Mouse (Mus musculus): ENCODE results near the gene Zc2hc1b.
A peak's percentile ranks its signal among the peaks of the same experiment; 100 is the strongest.
"Not testable (repeated sequence)": the region's sequence is repeated elsewhere in the genome, so short reads cannot be mapped to it uniquely, and the experiment has no call there.

The Zc2hc1b gene

GRCm38 (mm10) chr10:13177973-13178624 is at the start of gene Zc2hc1b:
Gene Zc2hc1b (minus strand): TSS chr10:13178023.
- DNase-seq (ENCODE audit: low read depth), result no peak

DNA sequence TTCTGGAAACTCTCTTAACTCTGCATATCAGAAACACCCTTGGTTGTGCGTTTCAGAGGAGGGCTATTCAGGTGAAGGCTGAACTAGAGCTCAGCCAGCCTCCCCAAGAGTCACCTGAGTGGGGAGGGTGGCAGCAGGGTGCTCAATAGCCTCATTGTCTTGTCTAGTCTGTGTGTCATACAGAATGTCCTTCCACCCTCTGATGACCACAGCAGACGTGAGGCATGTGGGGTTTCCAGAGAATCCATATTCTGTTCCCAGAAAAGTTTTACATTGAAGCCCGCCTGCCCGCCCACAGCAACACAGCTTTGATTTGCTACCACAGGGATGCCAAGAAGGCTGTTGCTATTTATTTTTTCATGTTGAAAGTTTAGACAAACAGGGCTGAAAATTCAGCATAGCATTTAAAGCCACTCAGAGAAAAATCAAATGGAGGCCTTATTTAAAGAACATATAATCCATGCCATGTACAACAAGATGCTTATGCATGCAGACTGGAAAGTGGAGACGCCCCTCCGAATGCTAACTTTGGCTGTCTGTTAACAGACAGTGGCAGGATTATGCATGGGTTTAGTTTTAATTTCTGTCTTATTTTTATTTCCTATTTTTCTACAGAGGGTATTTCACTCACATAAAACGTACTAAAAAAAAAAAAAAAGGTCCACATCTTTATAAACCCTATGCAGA is 47.7 kb upstream of the Zc2hc1b start:
- no peak for DNase-seq (ENCODE audit: low read depth)

DNA sequence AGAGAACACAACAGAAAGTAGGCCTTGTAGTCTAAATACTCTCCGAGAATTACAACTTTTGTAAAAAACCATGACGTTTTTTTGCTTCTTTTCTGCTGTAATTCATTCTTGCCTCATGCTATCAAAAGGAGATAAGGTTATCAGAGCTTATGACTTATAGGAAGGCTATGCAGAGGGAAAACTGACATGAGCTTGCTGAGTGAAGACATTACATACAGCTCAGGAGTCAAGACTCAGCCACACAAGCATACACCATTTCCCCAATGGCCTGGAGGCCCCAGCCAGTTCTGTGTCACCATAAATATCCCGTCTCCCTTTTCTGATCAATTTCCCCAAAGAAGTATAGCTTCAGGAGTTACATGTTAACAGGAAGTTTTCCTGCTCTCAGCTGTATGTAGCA is 44.3 kb upstream of the Zc2hc1b start:
- DNase-seq (ENCODE audit: low read depth), result no peak

- DNase-seq (ENCODE audit: low read depth), result no peak
Observed at GRCm38 (mm10) chr10:13220061-13220460, 42.2 kb upstream of the Zc2hc1b start.

DNA sequence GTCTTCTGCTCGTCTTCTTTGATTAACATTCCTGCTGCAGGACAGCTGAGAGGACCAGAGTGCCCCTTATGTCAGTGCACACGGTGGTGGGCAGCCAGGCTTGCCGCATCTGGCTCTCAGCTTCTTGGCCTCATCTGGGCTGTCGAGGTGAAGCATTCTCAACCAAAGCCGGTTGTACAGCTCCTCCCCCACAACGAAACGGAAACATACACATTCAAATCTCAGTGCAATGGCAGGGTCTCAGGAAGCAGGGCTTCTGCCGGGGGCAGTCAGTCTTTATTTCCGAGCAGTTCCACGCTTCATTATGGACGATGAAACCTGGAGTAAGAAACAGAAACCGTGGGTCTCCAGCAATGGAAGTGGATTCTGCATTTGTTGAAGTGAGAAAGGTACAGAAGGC is 36.1 kb upstream of the Zc2hc1b start:
- no peak for DNase-seq (ENCODE audit: low read depth)

GRCm38 (mm10) chr10:13212829-13213228 is 35.0 kb upstream of the Zc2hc1b start:
- no peak for DNase-seq (ENCODE audit: low read depth)

GRCm38 (mm10) chr10:13212326-13212725 is 34.5 kb upstream of the Zc2hc1b start:
- DNase-seq (ENCODE audit: low read depth), result no peak

DNA sequence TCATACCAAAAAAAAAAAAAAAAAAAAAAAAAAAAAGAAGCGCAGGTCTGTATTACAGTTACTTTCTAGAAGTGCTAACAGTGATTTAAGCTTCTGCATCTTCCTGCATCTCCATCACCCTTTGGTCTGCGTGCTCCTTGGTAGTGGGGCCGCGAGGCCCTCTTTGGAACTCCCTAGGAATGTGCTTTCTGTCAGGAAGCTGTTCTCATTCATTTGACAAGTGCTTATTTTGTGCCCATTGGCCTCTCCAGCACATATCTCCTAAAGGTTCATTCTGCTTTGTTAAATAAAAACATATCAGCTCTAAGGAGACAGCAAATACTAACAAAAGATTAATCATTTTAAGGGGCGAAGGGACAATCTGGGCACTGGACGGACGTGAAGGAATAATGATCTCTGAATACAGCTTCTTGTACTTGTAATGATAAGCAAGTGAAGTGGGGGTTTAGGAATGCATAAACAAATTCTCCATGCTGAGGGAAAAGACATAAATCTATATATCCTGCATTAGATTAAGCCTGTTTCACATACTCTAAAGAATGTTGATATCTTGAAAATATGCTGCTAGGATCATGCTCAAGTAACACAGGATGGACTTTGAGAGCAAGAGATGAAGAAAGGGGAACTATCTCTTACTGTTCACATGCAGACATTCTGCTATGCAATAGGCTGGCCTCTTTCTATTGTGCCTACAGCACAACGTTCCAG is 32.3 kb upstream of the Zc2hc1b start:
- no peak for DNase-seq (ENCODE audit: low read depth)

- no peak for DNase-seq (ENCODE audit: low read depth)
Observed at GRCm38 (mm10) chr10:13209506-13209905, 31.7 kb upstream of the Zc2hc1b start.

DNA sequence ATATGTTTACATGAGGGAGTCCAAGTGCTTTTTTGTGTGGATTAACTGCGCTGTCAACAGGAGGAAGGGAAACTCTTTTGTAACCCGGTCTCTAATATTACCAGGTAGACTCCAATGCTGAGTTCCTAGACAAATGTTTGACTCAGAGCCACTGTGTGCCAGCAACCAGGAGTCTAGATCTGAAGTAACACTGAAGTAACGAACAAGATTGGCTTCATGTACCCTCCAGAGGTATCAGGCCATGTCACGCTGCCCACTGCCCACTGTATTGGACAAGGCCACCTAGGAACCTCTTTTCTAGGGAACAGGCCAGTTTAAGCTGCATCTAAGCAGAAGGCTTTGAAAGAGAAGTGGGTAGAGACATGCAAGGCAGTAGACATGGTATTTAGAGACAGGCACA is 31.2 kb upstream of the Zc2hc1b start:
- no peak for DNase-seq (ENCODE audit: low read depth)

DNA sequence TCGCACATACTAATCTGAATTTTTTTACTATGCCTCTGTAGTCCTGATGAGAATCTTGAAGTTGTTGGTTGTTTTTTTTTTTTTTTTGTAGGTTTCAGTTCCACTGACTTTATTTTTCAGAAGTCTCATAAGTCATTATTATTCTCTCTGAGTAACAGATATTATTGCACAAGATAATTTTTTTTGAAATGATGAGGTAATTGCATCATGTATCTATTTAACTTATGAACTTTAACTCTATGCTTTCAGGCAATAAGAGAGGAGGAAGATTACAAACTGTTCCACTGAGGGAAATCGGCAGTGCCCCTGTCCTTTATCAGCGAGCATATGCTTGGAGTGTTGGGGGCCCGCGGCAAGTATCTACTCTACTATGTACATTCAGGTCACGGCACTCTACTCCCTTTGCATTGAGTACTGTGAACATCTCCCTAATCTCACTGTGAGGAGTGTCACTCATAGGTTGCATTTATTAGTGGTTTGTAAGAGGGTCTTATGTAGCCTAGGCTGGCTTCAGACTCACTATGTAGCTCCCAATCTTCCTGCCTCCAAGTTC is 24.0 kb upstream of the Zc2hc1b start:
- no peak for DNase-seq (ENCODE audit: low read depth)

GRCm38 (mm10) chr10:13200862-13201261 is 23.0 kb upstream of the Zc2hc1b start:
- DNase-seq (ENCODE audit: low read depth), result no peak

DNA sequence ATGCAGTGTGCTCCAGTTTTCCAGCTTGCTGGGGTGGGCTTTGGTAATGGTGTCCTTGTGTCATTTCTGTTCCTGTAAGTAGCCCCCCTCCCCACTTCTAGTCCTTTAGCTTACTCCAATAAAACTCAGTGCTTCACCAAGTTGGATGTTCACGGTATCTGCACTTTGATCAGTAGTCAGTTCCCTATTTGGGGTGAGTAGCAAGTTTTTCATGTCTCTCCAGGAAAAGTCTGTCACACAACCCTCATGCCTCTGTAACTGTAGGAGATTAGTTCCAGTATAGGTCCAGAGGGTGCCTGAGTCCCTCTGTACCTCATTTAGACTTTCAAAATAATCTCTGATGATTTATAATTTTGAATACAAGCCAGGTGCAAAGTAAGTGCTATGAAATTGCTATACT is 21.4 kb upstream of the Zc2hc1b start:
- DNase-seq (ENCODE audit: low read depth), result peak; percentile 8

DNA sequence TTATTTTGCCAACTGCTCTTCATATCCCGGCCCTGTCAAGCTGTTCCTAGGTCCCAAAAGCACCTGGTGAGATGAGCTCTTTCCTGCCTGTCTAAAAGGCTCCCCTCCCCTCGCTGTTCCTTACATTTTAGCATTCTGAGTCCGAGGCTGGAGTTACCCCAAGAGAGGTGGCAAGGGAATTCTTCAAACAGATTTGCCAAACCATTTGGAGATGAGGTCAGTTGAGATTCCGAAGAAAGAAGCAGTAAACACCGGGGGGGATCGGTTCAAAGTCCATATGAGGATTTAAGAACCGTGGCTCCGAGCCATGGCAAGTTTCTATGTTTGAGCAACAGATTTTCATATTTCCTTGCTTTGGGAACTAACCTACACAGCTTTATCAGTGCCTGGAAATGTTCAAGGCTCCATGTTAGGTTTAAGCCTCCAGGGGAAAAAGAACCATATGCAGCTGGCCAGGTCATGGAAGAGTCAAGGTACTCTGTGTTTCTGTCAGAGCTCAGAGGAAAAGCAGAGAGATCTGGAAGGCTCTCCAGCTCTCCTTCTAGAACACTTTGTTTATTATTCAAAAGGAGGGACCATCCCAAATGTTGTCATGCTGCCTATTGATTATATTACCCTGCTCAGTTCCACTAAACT is 19.2 kb upstream of the Zc2hc1b start:
- no peak for DNase-seq (ENCODE audit: low read depth)

DNA sequence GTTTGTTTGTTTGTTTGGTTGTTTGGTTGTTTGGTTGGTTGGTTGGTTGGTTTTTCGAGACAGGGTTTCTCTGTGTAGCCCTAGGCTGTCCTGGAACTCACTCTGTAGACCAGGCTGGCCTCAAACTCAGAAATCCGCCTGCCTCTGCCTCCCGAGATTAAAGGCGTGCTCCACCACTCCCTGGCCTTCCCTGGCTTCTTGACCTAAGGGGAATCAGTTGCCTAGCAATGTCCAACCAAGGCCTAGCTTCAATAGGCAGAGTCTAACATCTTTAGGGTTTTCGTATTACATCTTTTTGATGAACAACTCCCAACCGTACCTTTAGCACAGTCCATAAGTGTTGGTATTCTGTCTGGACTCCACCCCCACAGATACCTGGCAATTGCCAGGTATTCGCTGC is 15.7 kb upstream of the Zc2hc1b start:
- not testable (repeated sequence) for DNase-seq (ENCODE audit: low read depth)

- peak; percentile 94 for DNase-seq (ENCODE audit: low read depth)
Observed at GRCm38 (mm10) chr10:13192731-13193351, 15.0 kb upstream of the Zc2hc1b start, which contains the start of gene Ltv1. Gene Ltv1 (minus strand): TSS chr10:13193168.

DNA sequence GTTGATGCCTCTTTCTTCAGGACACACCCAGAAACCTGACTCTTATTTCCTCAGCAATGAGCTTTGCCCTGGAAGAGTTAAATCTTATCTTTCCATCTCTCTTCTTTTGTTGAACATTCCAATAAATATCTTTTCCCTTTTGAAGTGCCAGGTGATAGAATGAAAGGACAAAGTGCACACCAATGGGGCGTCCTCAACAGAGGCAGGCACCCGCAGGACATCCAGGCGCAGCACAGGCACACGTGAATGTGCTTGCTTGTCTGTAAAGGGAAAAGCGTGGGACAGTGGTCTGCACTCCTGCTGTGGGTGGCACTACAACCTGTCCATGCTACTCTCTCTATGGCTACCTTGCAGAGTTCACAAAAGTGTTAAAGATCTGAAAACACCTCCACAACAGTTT is 12.1 kb upstream of the Zc2hc1b start:
- DNase-seq (ENCODE audit: low read depth), result no peak

DNA sequence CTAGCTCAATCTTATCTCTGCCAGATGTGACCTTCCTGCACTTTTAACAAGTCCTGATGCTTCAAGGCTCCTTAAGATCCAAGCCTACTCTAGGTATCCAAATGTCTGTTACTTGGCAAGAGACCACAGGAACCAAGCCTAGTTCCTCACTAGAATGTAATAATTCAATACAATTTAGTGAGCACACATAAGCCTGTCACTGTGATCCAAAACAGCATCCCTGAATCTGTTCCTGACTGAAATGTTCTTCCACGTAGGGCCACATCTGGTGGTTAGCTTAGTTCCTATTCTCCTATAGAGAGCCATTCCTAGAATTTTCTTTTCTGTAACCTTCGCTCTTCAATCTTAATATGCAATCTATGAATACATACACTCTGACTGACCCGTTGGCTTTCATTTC is 8.9 kb upstream of the Zc2hc1b start:
- no peak for DNase-seq (ENCODE audit: low read depth)

DNA sequence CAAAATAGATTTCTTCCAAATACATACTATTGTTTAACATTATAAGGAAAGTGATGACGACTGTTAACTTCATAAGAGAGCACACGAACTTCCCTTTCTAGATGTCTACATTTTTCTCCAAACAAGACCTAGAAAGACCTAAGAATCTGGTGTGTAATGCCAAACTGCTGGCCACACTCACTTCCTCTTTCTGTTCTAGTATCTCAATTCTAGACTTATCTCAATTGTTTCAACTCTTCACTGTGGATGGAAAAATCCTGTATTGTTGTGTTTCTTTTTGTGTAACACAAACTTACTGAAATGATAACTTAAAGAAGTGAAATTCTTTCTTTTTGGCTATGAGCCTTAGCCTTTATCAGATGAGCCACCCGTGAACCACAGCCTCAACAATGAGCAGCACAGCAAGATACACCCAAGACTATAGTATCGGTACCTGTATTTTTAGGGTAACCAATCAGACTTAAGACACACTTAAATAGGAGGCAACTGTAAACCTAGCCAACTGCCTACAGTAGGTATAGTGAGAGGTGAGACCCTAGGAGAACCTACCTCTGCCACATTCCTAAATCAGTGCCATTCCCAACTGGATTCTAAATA is 6.4 kb upstream of the Zc2hc1b start:
- DNase-seq (ENCODE audit: low read depth), result peak; percentile 39

GRCm38 (mm10) chr10:13180211-13180610 is 2.4 kb upstream of the Zc2hc1b start:
- DNase-seq (ENCODE audit: low read depth), result no peak

DNA sequence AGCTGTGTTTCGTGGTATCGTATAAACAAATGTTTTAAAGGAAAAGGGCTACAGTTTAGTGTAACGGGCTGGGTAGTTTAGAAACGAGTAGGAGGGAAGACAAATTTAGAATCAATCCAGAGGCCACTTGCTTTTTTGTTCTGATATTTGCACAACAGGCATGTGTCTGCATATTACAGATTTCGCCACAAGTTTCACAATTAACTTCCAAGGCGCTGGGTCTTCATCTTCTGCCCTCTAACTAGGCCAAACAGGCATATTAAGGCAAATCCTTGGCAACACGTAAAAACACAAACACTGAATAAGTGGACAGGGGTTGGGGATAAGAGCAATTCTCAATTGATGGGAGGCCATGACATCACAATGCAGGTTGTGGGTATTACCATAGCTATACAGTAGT is 2.0 kb downstream of the Zc2hc1b start:
- peak; percentile 12 for DNase-seq (ENCODE audit: low read depth)

Data from 416B (cell line).